Mouse (Mus musculus): Measurements from ENCODE around the gene Mllt10. TPM values are rescaled to one million over a fixed set of nuclear protein-coding genes. Genes with fewer than 3 reads are reported as not detected.

Mllt10 gene
- polyA plus RNA-seq, 1 experiment from 2014 or later, result 27.4 TPM

GRCm38 (mm10) chr2:18176235-18176634 is 121.2 kb downstream of the Mllt10 start:
- TF ChIP-seq EP300 (optimal IDR thresholded peaks at IDR 0.05) (no peak), CTCF (IDR thresholded peaks at IDR 0.05; ENCODE audit: low read depth) (no peak)
- H3K4me3 ChIP-seq (ENCODE audit: low read depth, low read length), result no peak overlapping the region
- H3K27me3 ChIP-seq (ENCODE audit: control insufficient read depth, insufficient read depth, low read length), result no peaks in the 10 kb centered on the region
- peaks cover 3% of the 10 kb centered on the region; the same call in 1 of the 2 replicates for H3K36me3 ChIP-seq (ENCODE audit: control insufficient read depth, insufficient read depth, low read length)
- no peaks in the 10 kb centered on the region for H3K9me3 ChIP-seq (ENCODE audit: control insufficient read depth, low read length)
- no peaks in the 10 kb centered on the region for H3K4me1 ChIP-seq (replicated peaks; ENCODE audit: control insufficient read depth, insufficient read depth)
- no peak overlapping the region for H3K9ac ChIP-seq (ENCODE audit: low read length)
- 76% methylated on average over 3 of the region's 3 CpGs for WGBS
- DNase-seq (ENCODE audit: low spot score) (no peak), ATAC-seq (ENCODE audit: low FRiP score, low TSS enrichment) (peak; percentile 82)
- no peak overlapping the region for H3K4me2 ChIP-seq (replicated peaks; ENCODE audit: low read depth)
- no peak overlapping the region for H3K27ac ChIP-seq (replicated peaks)

- Histone ChIP-seq H3K4me1 (replicated peaks; ENCODE audit: control insufficient read depth, insufficient read depth) (no peaks in the 10 kb centered on the region), H3K4me2 (replicated peaks; ENCODE audit: low read depth) (no peak overlapping the region), H3K36me3 (ENCODE audit: control insufficient read depth, insufficient read depth, low read length) (peaks cover 6% of the 10 kb centered on the region; the same call in 1 of the 2 replicates), H3K9ac (ENCODE audit: low read length) (no peak overlapping the region), H3K27me3 (ENCODE audit: control insufficient read depth, insufficient read depth, low read length) (no peaks in the 10 kb centered on the region), H3K4me3 (ENCODE audit: low read depth, low read length) (no peak overlapping the region), H3K9me3 (ENCODE audit: control insufficient read depth, low read length) (no peaks in the 10 kb centered on the region), H3K27ac (replicated peaks) (no peak overlapping the region)
- DNase-seq (ENCODE audit: low spot score) (no peak), ATAC-seq (ENCODE audit: low FRiP score, low TSS enrichment) (no peak)
- no peak for TF ChIP-seq CTCF (IDR thresholded peaks at IDR 0.05; ENCODE audit: low read depth)
- TF ChIP-seq EP300 (optimal IDR thresholded peaks at IDR 0.05), result no peak
- WGBS, result 86% methylated on average over 5 of the region's 5 CpGs
Measured at GRCm38 (mm10) chr2:18180323-18180722, 125.3 kb downstream of the Mllt10 start.

- ATAC-seq (ENCODE audit: low FRiP score, low TSS enrichment), result peak; percentile 68; the same call in 1 of the 2 replicates
- H3K27me3 ChIP-seq (ENCODE audit: control insufficient read depth, insufficient read depth, low read length), result no peaks in the 10 kb centered on the region
- WGBS, result 60% methylated on average over 3 of the region's 3 CpGs
Measured at GRCm38 (mm10) chr2:18181631-18182030, 126.6 kb downstream of the Mllt10 start.

GRCm38 (mm10) chr2:18183079-18183478 is 128.0 kb downstream of the Mllt10 start:
- Histone ChIP-seq H3K36me3 (ENCODE audit: control insufficient read depth, insufficient read depth, low read length) (0 out of 2 replicates have a peak, but pooled peaks cover 6% of the 10 kb centered on the region), H3K27me3 (ENCODE audit: control insufficient read depth, insufficient read depth, low read length) (no peaks in the 10 kb centered on the region), H3K4me2 (replicated peaks; ENCODE audit: low read depth) (no peak overlapping the region), H3K9me3 (ENCODE audit: control insufficient read depth, low read length) (no peaks in the 10 kb centered on the region), H3K4me3 (ENCODE audit: low read depth, low read length) (no peak overlapping the region), H3K9ac (ENCODE audit: low read length) (no peak overlapping the region), H3K4me1 (replicated peaks; ENCODE audit: control insufficient read depth, insufficient read depth) (no peaks in the 10 kb centered on the region), H3K27ac (replicated peaks) (no peak overlapping the region)
- ATAC-seq (ENCODE audit: low FRiP score, low TSS enrichment) (no peak), DNase-seq (ENCODE audit: low spot score) (no peak)
- no peak for TF ChIP-seq EP300 (optimal IDR thresholded peaks at IDR 0.05)
- TF ChIP-seq CTCF (IDR thresholded peaks at IDR 0.05; ENCODE audit: low read depth), result no peak

More at GRCm38 (mm10) chr2:18181631-18182030, 126.6 kb downstream of the Mllt10 start:
- Histone ChIP-seq H3K9ac (ENCODE audit: low read length) (no peak overlapping the region), H3K4me1 (replicated peaks; ENCODE audit: control insufficient read depth, insufficient read depth) (no peaks in the 10 kb centered on the region), H3K36me3 (ENCODE audit: control insufficient read depth, insufficient read depth, low read length) (0 out of 2 replicates have a peak, but pooled peaks cover 3% of the 10 kb centered on the region), H3K9me3 (ENCODE audit: control insufficient read depth, low read length) (no peaks in the 10 kb centered on the region), H3K4me3 (ENCODE audit: low read depth, low read length) (no peak overlapping the region), H3K4me2 (replicated peaks; ENCODE audit: low read depth) (no peak overlapping the region), H3K27ac (replicated peaks) (no peak overlapping the region)
- TF ChIP-seq CTCF (IDR thresholded peaks at IDR 0.05; ENCODE audit: low read depth) (no peak), EP300 (optimal IDR thresholded peaks at IDR 0.05) (no peak)
- DNase-seq (ENCODE audit: low spot score), result no peak

- no peak for ATAC-seq (ENCODE audit: low FRiP score, low TSS enrichment)
- TF ChIP-seq CTCF (IDR thresholded peaks at IDR 0.05; ENCODE audit: low read depth) (no peak), EP300 (optimal IDR thresholded peaks at IDR 0.05) (no peak)
- 0 out of 2 replicates have a peak, but pooled peaks cover 6% of the 10 kb centered on the region for H3K36me3 ChIP-seq (ENCODE audit: control insufficient read depth, insufficient read depth, low read length)
- no peak for DNase-seq (ENCODE audit: low spot score)
- 93% methylated on average over 2 of the region's 2 CpGs for WGBS
- no peak overlapping the region for H3K4me2 ChIP-seq (replicated peaks; ENCODE audit: low read depth)
- H3K4me1 ChIP-seq (replicated peaks; ENCODE audit: control insufficient read depth, insufficient read depth), result no peaks in the 10 kb centered on the region
- no peak overlapping the region for H3K27ac ChIP-seq (replicated peaks)
- H3K27me3 ChIP-seq (ENCODE audit: control insufficient read depth, insufficient read depth, low read length), result no peaks in the 10 kb centered on the region
- no peaks in the 10 kb centered on the region for H3K9me3 ChIP-seq (ENCODE audit: control insufficient read depth, low read length)
- H3K9ac ChIP-seq (ENCODE audit: low read length), result no peak overlapping the region
- H3K4me3 ChIP-seq (ENCODE audit: low read depth, low read length), result no peak overlapping the region
Measured at GRCm38 (mm10) chr2:18188367-18188766, 133.3 kb downstream of the Mllt10 start.

GRCm38 (mm10) chr2:18195285-18195684 is 140.2 kb downstream of the Mllt10 start:
- no peak overlapping the region for H3K9ac ChIP-seq (ENCODE audit: low read length)
- H3K36me3 ChIP-seq (ENCODE audit: control insufficient read depth, insufficient read depth, low read length), result peaks cover 5% of the 10 kb centered on the region; the same call in 1 of the 2 replicates
- no peak overlapping the region for H3K27ac ChIP-seq (replicated peaks)
- WGBS, result 65% methylated on average over 4 of the region's 4 CpGs
- H3K4me1 ChIP-seq (replicated peaks; ENCODE audit: control insufficient read depth, insufficient read depth), result no peaks in the 10 kb centered on the region
- H3K27me3 ChIP-seq (ENCODE audit: control insufficient read depth, insufficient read depth, low read length), result no peaks in the 10 kb centered on the region
- no peak overlapping the region for H3K4me3 ChIP-seq (ENCODE audit: low read depth, low read length)
- H3K9me3 ChIP-seq (ENCODE audit: control insufficient read depth, low read length), result no peaks in the 10 kb centered on the region
- TF ChIP-seq EP300 (optimal IDR thresholded peaks at IDR 0.05), result no peak
- TF ChIP-seq CTCF (IDR thresholded peaks at IDR 0.05; ENCODE audit: low read depth), result no peak
- no peak overlapping the region for H3K4me2 ChIP-seq (replicated peaks; ENCODE audit: low read depth)
- no peak for DNase-seq (ENCODE audit: low spot score)
- no peak for ATAC-seq (ENCODE audit: low FRiP score, low TSS enrichment)
